Mouse (Mus musculus) heart, embryonic 13.5 days (tissue): ENCODE results near the gene Ccdc12. TPM values are rescaled to one million over a fixed set of nuclear protein-coding genes. Genes with fewer than 3 reads are reported as not detected.

Experiments
- ATAC-seq: fragments of 200-750 bp; cut with Nextera tagmentation; 2 replicates; pipeline ENCODE4 v1.8.0; 2017; ENCODE audit warnings: moderate TSS enrichment; ENCODE audit not compliant: insufficient number of reproducible peaks, low FRiP score, low TSS enrichment; ENCODE audit errors: extremely low read depth
- H3K27ac ChIP-seq: fragments of 300-500 bp; sonication (generic); replicated peaks from 2 replicates; pipeline ENCODE4 v1.5.1; 2015; ENCODE audit warnings: moderate library complexity, mild to moderate bottlenecking, inconsistent platforms
- H3K27me3 ChIP-seq: fragments of 300-500 bp; sonication (generic); replicated peaks from 2 replicates; pipeline ENCODE4 v1.6.1; 2015; ENCODE audit warnings: mild to moderate bottlenecking, inconsistent platforms
- H3K36me3 ChIP-seq: fragments of 300-500 bp; sonication (generic); 2 replicates; pipeline ENCODE4 v1.6.1; 2015; ENCODE audit warnings: mild to moderate bottlenecking, inconsistent platforms
- H3K4me1 ChIP-seq: fragments of 300-500 bp; sonication (generic); 2 replicates; pipeline ENCODE4 v1.6.1; 2015; ENCODE audit warnings: inconsistent platforms
- H3K4me2 ChIP-seq: fragments of 300-500 bp; sonication (generic); 2 replicates; pipeline ENCODE4 v1.6.1; 2015; ENCODE audit warnings: inconsistent platforms, mild to moderate bottlenecking, moderate library complexity
- H3K4me3 ChIP-seq: fragments of 300-500 bp; sonication (generic); 2 replicates; pipeline ENCODE4 v1.5.1; 2015; ENCODE audit warnings: moderate library complexity, mild to moderate bottlenecking, inconsistent platforms
- H3K9ac ChIP-seq: fragments of 300-500 bp; sonication (generic); 2 replicates; pipeline ENCODE4 v1.6.1; 2015; ENCODE audit warnings: inconsistent platforms, mild to moderate bottlenecking, moderate library complexity
- H3K9me3 ChIP-seq: fragments of 300-500 bp; sonication (generic); 2 replicates; pipeline ENCODE4 v1.6.1; 2016; ENCODE audit warnings: inconsistent platforms
- WGBS: fragments of 180-500 bp; shearing (Covaris S2); methylation state at CpG from one replicate; pipeline ENCODE4 v1.1.7; 2015; ENCODE audit warnings: mixed read lengths; 5-methylcytosine and 5-hydroxymethylcytosine counted together
- microRNA-seq: library from miRNA; unstranded; fragments of <30 nt; microRNA quantifications from one replicate; pipeline ENCODE4, GENCODE M21; 2016
- polyA plus RNA-seq: library from polyadenylated mRNA; unstranded; fragments of >200 nt; fragmentation: Nextera tagmentation; extraction: Ambion mirVana; gene quantifications from 2 replicates; pipeline ENCODE4 v1.2.1, GENCODE M21; 2015

Gene Ccdc12
- polyA plus RNA-seq, 1 experiment from 2014 or later = 119 TPM

DNA sequence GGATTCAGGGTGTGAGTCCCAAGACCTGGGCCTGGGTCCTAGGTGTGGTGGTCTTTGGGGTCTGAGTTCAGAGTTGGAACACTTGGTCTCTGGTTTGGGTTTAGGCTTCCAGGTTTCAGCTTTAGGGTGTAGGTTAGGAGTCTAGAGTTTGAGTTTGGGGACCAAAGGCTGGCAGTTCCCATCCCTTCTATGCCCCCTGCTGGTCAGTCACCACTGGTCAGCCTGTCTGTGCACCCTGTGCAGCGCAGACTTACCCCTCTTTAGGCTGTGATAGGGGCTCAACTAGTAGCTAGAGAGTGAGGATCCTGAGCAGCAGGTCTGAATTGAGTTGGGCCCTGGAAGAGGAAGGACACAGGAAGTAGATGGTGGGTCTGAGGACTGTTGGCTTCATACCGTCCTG lies 103.0 kb downstream of the Ccdc12 start:
- 37% methylated on average over 2 of the region's 2 CpGs for WGBS
- Histone ChIP-seq H3K27me3 (no peaks in the 10 kb centered on the region), H3K4me2 (no peak overlapping the region), H3K27ac (no peak overlapping the region), H3K36me3 (no peaks in the 10 kb centered on the region), H3K9ac (no peak overlapping the region), H3K9me3 (no peaks in the 10 kb centered on the region), H3K4me1 (peaks cover 32% of the 10 kb centered on the region), H3K4me3 (no peak overlapping the region)
- ATAC-seq = no peak

GRCm38 (mm10) chr9:110760886-110761285 lies 104.6 kb downstream of the Ccdc12 start:
- Histone ChIP-seq H3K4me2 (no peak overlapping the region), H3K9ac (no peak overlapping the region), H3K27me3 (no peaks in the 10 kb centered on the region), H3K4me1 (peaks cover 32% of the 10 kb centered on the region), H3K9me3 (no peaks in the 10 kb centered on the region), H3K36me3 (0 out of 2 replicates have a peak, but pooled peaks cover under 1% of the 10 kb centered on the region), H3K4me3 (no peak overlapping the region), H3K27ac (no peak overlapping the region)
- 83% methylated on average over 8 of the region's 8 CpGs for WGBS
- ATAC-seq = no peak

Small RNA genes within 50 kb of the gene (microRNA-seq; reads per million reads assigned to microRNA genes)
- not detected for gene Mir8107

Other genes starting within 250 kb of the Ccdc12 start
- gene Ptpn23, start 248.3 kb upstream of the Ccdc12 start, polyA plus RNA-seq = 13.1 and 15.4 TPM in 2 replicates
- 1.8 and 2.9 TPM in 2 replicates for gene Ngp, start 236.8 kb upstream of the Ccdc12 start, polyA plus RNA-seq
- 6.9 and 8.4 TPM in 2 replicates for gene Klhl18, start 179.8 kb upstream of the Ccdc12 start, polyA plus RNA-seq
- 0.38 and 0.51 TPM in 2 replicates for gene Kif9, start 179.5 kb upstream of the Ccdc12 start, polyA plus RNA-seq
- 19.1 and 20.7 TPM in 2 replicates for gene Setd2, start 123.9 kb upstream of the Ccdc12 start, polyA plus RNA-seq
- gene Nradd, start 32.1 kb upstream of the Ccdc12 start, polyA plus RNA-seq = 23.4 and 25.6 TPM in 2 replicates
- gene Nbeal2, start 2.3 kb upstream of the Ccdc12 start, polyA plus RNA-seq = 1.3 and 1.8 TPM in 2 replicates
- 3,771 and 4,285 TPM in 2 replicates for gene Myl3, start 85.4 kb downstream of the Ccdc12 start, polyA plus RNA-seq
- gene Pth1r, start 90.6 kb downstream of the Ccdc12 start, polyA plus RNA-seq = 31.2 and 33.3 TPM in 2 replicates
- gene Prss42, start 141.7 kb downstream of the Ccdc12 start, polyA plus RNA-seq = 0.11 TPM in 1 of 2 replicates, not detected in the other
- not detected in 2 replicates for gene Prss44, start 157.5 kb downstream of the Ccdc12 start, polyA plus RNA-seq
- not detected in 2 replicates for gene Prss43, start 170.2 kb downstream of the Ccdc12 start, polyA plus RNA-seq
- not detected in 2 replicates for gene Prss45, start 178.1 kb downstream of the Ccdc12 start, polyA plus RNA-seq
- gene Prss46, start 188.0 kb downstream of the Ccdc12 start, polyA plus RNA-seq = not detected in 2 replicates
- 0.13 and 0.56 TPM in 2 replicates for gene Prss50, start 201.5 kb downstream of the Ccdc12 start, polyA plus RNA-seq
- 0.88 and 0.97 TPM in 2 replicates for gene Als2cl, start 223.4 kb downstream of the Ccdc12 start, polyA plus RNA-seq
- 0.16 and 0.20 TPM in 2 replicates for gene Tmie, start 223.6 kb downstream of the Ccdc12 start, polyA plus RNA-seq